Mouse (Mus musculus) liver, postnatal 0 days (tissue): ENCODE results near the gene Tk2. TPM values are rescaled to one million over a fixed set of nuclear protein-coding genes. Genes with fewer than 3 reads are reported as not detected.
A peak's percentile ranks its signal among the peaks of the same experiment; 100 is the strongest.

ENCODE experiments used
- ATAC-seq: fragments of 200-750 bp; cut with Nextera tagmentation; 2 replicates; pipeline ENCODE4 v1.8.0; 2017; ENCODE audit warnings: mild to moderate bottlenecking, moderate library complexity
- DNase-seq: peaks from one replicate; pipeline ENCODE4 v3.0.0-alpha.2; 2016
- H3K27ac ChIP-seq: fragments of 300-500 bp; sonication (generic); 2 replicates; pipeline ENCODE4 v1.5.1; 2014; ENCODE audit warnings: antibody characterized with exemption, moderate library complexity, mild to moderate bottlenecking, low read depth
- H3K27me3 ChIP-seq: fragments of 300-500 bp; sonication (generic); 2 replicates; pipeline ENCODE4 v1.6.1; 2014; ENCODE audit warnings: low read length, control low read depth, mixed read lengths; ENCODE audit not compliant: insufficient read depth
- H3K36me3 ChIP-seq: fragments of 300-500 bp; sonication (generic); replicated peaks from 2 replicates; pipeline ENCODE4 v1.6.1; 2014; ENCODE audit warnings: mild to moderate bottlenecking, control low read depth, low read length, moderate library complexity, mixed read lengths; ENCODE audit not compliant: insufficient read depth
- H3K4me1 ChIP-seq: fragments of 300-500 bp; sonication (generic); 2 replicates; pipeline ENCODE4 v1.6.1; 2014; ENCODE audit warnings: antibody characterized with exemption, mild to moderate bottlenecking, control low read depth; ENCODE audit not compliant: insufficient read depth
- H3K4me2 ChIP-seq: fragments of 300-500 bp; sonication (generic); 2 replicates; pipeline ENCODE4 v1.6.1; 2014; ENCODE audit warnings: low read depth, mild to moderate bottlenecking, low read length, moderate library complexity, mixed read lengths
- H3K4me3 ChIP-seq: fragments of 300-500 bp; sonication (generic); 2 replicates; pipeline ENCODE4 v1.5.1; 2014; ENCODE audit warnings: low read depth, low read length
- H3K9ac ChIP-seq: fragments of 300-500 bp; sonication (generic); replicated peaks from 2 replicates; pipeline ENCODE4 v1.6.1; 2014; ENCODE audit warnings: mild to moderate bottlenecking, moderate library complexity
- H3K9me3 ChIP-seq: fragments of 300-500 bp; sonication (generic); 2 replicates; pipeline ENCODE4 v1.6.1; 2016; ENCODE audit warnings: mild to moderate bottlenecking, control low read depth, low read length, mixed read lengths
- CTCF ChIP-seq: sonication (generic); IDR thresholded peaks from 2 replicates; pipeline ENCODE4 v1.5.1; 2016; ENCODE audit warnings: antibody characterized with exemption, low read depth
- EP300 ChIP-seq: IDR thresholded peaks from 2 replicates; pipeline ENCODE4 v1.6.1; 2016; ENCODE audit warnings: antibody characterized with exemption, low read depth, mild to moderate bottlenecking
- WGBS: fragments of 180-500 bp; shearing (Covaris S2); extraction: QIAGEN DNeasy Blood & Tissue Kit; methylation state at CpG from one replicate; pipeline ENCODE4 v1.1.7; 2014; ENCODE audit not compliant: insufficient replicate concordance; 5-methylcytosine and 5-hydroxymethylcytosine counted together
- polyA plus RNA-seq: library from polyadenylated mRNA; unstranded; fragments of >200 nt; fragmentation: Nextera tagmentation; extraction: Ambion mirVana; gene quantifications from 2 replicates; pipeline ENCODE4 v1.2.1, GENCODE M21; 2015

The Tk2 gene
- polyA plus RNA-seq, 1 experiment from 2014 or later, result 10.6 TPM

- TF ChIP-seq EP300, result no peak
- TF ChIP-seq CTCF, result no peak
- Histone ChIP-seq H3K4me3 (no peak overlapping the region), H3K27ac (no peak overlapping the region), H3K27me3 (no peaks in the 10 kb centered on the region), H3K4me1 (no peaks in the 10 kb centered on the region), H3K9me3 (no peaks in the 10 kb centered on the region), H3K4me2 (no peak overlapping the region), H3K36me3 (no peaks in the 10 kb centered on the region), H3K9ac (no peak overlapping the region)
- 71% methylated on average over 6 of the region's 6 CpGs for WGBS
- ATAC-seq (no peak), DNase-seq (no peak)
These were observed 60.7 kb downstream of the Tk2 start for GRCm38 (mm10) chr8:104187622-104188021.

- 76% methylated on average over 4 of the region's 4 CpGs for WGBS
- no peak overlapping the region for H3K4me3 ChIP-seq
- no peak overlapping the region for H3K27ac ChIP-seq
- no peak overlapping the region for H3K4me2 ChIP-seq
- no peaks in the 10 kb centered on the region for H3K27me3 ChIP-seq
- H3K9me3 ChIP-seq, result no peaks in the 10 kb centered on the region
- H3K9ac ChIP-seq, result no peak overlapping the region
- ATAC-seq (no peak), DNase-seq (no peak)
- H3K36me3 ChIP-seq, result no peaks in the 10 kb centered on the region
- no peaks in the 10 kb centered on the region for H3K4me1 ChIP-seq
- TF ChIP-seq EP300 (no peak), CTCF (no peak)
These were observed 61.5 kb downstream of the Tk2 start for GRCm38 (mm10) chr8:104186827-104187226.

- H3K9me3 ChIP-seq, result no peaks in the 10 kb centered on the region
- no peak overlapping the region for H3K27ac ChIP-seq
- no peak overlapping the region for H3K4me3 ChIP-seq
- whole genome bisulfite sequencing, result 33% methylated on average over 6 of the region's 6 CpGs
- ATAC-seq (peak; percentile 62), DNase-seq (peak; percentile 34)
- no peaks in the 10 kb centered on the region for H3K4me1 ChIP-seq
- H3K4me2 ChIP-seq, result no peak overlapping the region
- no peaks in the 10 kb centered on the region for H3K36me3 ChIP-seq
- H3K27me3 ChIP-seq, result no peaks in the 10 kb centered on the region
- TF ChIP-seq EP300 (no peak), CTCF (peak; percentile 38)
- no peak overlapping the region for H3K9ac ChIP-seq
These were observed 63.5 kb downstream of the Tk2 start for GRCm38 (mm10) chr8:104184905-104185304.

- Histone ChIP-seq H3K9ac (no peak overlapping the region), H3K4me3 (no peak overlapping the region), H3K9me3 (no peaks in the 10 kb centered on the region), H3K27me3 (peaks cover 16% of the 10 kb centered on the region), H3K27ac (no peak overlapping the region), H3K36me3 (no peaks in the 10 kb centered on the region), H3K4me1 (no peaks in the 10 kb centered on the region), H3K4me2 (no peak overlapping the region)
- no peak for TF ChIP-seq CTCF
- no peak for TF ChIP-seq EP300
- DNase-seq, result no peak
- 75% methylated on average over 4 of the region's 4 CpGs for WGBS
- ATAC-seq, result no peak
These were observed 71.3 kb downstream of the Tk2 start for GRCm38 (mm10) chr8:104177054-104177453.

Other genes with a start within 250 kb of the Tk2 start
- gene Cdh5, start 146.9 kb downstream of the Tk2 start, polyA plus RNA-seq, result 8.8 and 10.0 TPM in 2 replicates
- gene Bean1, start 78.1 kb downstream of the Tk2 start, polyA plus RNA-seq, result not detected in 2 replicates
- gene Cklf, start 2.3 kb upstream of the Tk2 start, polyA plus RNA-seq, result 16.7 and 17.3 TPM in 2 replicates
- gene Cmtm2a, start 44.6 kb upstream of the Tk2 start, polyA plus RNA-seq, result not detected in 2 replicates
- gene Gm45711, start 61.5 kb upstream of the Tk2 start, polyA plus RNA-seq, result not detected in 2 replicates
- not detected in 2 replicates for gene Cmtm1, start 61.6 kb upstream of the Tk2 start, polyA plus RNA-seq
- gene Gm11020, start 73.0 kb upstream of the Tk2 start, polyA plus RNA-seq, result not detected in 2 replicates
- not detected in 2 replicates for gene Cmtm2b, start 73.7 kb upstream of the Tk2 start, polyA plus RNA-seq
- gene Cmtm3, start 90.9 kb upstream of the Tk2 start, polyA plus RNA-seq, result 24.9 and 25.0 TPM in 2 replicates
- 0.94 and 1.1 TPM in 2 replicates for gene Cmtm4, start 147.2 kb upstream of the Tk2 start, polyA plus RNA-seq
- 7.7 and 8.4 TPM in 2 replicates for gene Dync1li2, start 194.5 kb upstream of the Tk2 start, polyA plus RNA-seq